ENCODE assay signal across 9 mouse cellular contexts in the genomic region with DNA sequence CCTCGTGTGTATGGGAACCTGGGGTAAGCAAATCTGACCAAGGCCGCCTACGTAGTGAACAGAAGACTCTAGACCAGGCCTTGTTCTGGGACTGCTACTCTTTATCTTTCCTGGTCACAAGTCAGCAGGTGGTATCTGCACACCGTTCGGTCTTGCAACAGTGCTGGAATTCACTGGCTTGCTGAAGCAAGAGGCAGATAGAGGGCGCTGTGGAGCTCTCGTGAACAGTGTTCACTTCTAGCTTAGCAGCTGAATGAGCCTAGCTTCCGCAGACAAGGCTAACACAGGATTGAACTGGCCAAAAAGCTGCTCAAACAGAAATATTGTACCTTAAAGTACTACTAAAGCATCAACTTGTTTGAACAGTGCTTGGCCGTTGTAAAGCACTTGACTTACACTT.
DNase-seq lines count a peak whose midpoint lies in the region; ATAC-seq lines count a peak whose summit lies in the region.
"Had no signal": no experiment of that assay in that cellular context is flagged by ENCODE, and none has a peak within 500 bp of the region (broad histone marks: within the 10 kb centered on the region; RNA-seq: fewer than 3 reads in every experiment).

No protein-coding gene starts in this region.

- H3K9ac ChIP-seq in forebrain, embryonic 16.5 days (replicated peaks; ENCODE audit: low read depth, low read length): no peak overlapping the region
- H3K9ac ChIP-seq: limb, embryonic 12.5 days had no signal

- peaks cover 3% of the 10 kb centered on the region for H3K27me3 ChIP-seq in forebrain, embryonic 16.5 days (replicated peaks; ENCODE audit: control insufficient read depth, insufficient read depth, low read length)

- ATAC-seq in forebrain, embryonic 16.5 days: peak; percentile 58; the same call in 1 of the 2 replicates
- ATAC-seq in hematopoietic stem cell, adult 5-6 weeks (replicated peaks in 1 of 2; ENCODE audit: insufficient read depth in 1 of 2, low FRiP score in 2 of 2, low TSS enrichment in 1 of 2, low read depth in 1 of 2, poor library complexity in 2 of 2, severe bottlenecking in 2 of 2): peak; percentile 42 to 46; a peak in 2 of 4 replicates

- H3K4me3 ChIP-seq in forebrain, embryonic 16.5 days (replicated peaks; ENCODE audit: low read length): no peak overlapping the region
- H3K4me3 ChIP-seq: limb, embryonic 12.5 days had no signal

- H3K4me1 ChIP-seq in forebrain, embryonic 16.5 days (replicated peaks; ENCODE audit: control insufficient read depth, insufficient read depth, low read length): peaks cover 5% of the 10 kb centered on the region

- WGBS in forebrain, embryonic 16.5 days: 20% methylated on average over 9 of the region's 9 CpGs

- H3K9me3 ChIP-seq in forebrain, embryonic 16.5 days (ENCODE audit: control insufficient read depth, low read length): no peaks in the 10 kb centered on the region
- H3K9me3 ChIP-seq: limb, embryonic 12.5 days had no signal

- H3K36me3 ChIP-seq in forebrain, embryonic 16.5 days (ENCODE audit: control insufficient read depth, insufficient read depth): no peaks in the 10 kb centered on the region
- H3K36me3 ChIP-seq: limb, embryonic 12.5 days had no signal

- no peak overlapping the region for H3K4me2 ChIP-seq in forebrain, embryonic 16.5 days (ENCODE audit: low read length)
- H3K4me2 ChIP-seq: limb, embryonic 12.5 days had no signal

- no peak overlapping the region for H3K27ac ChIP-seq in forebrain, embryonic 16.5 days (ENCODE audit: low read length)
- H3K27ac ChIP-seq: limb, embryonic 12.5 days had no signal

- peak; percentile 74 for DNase-seq in MEL-GATA-1-ER (ENCODE audit: extremely low read depth, low read depth)
- DNase-seq in c-Kit-positive CD71-negative TER-119-negative erythroid progenitor cells, embryonic 14.5 days (ENCODE audit: low read depth): peak; percentile 82
- peak; percentile 64 for DNase-seq in layer of hippocampus, adult 9-11 months
- DNase-seq in lung, postnatal 25 days (ENCODE audit: low spot score): peak; percentile 79
- peak; percentile 73 to 85 for DNase-seq in right cerebral cortex, postnatal 10 days (ENCODE audit: low spot score in 2 of 2)
- peak; percentile 91 for DNase-seq in urinary bladder, postnatal 14 days (ENCODE audit: low spot score)
